Mouse (Mus musculus): ENCODE measurements around the gene Inafm2.

Inafm2 gene

DNA sequence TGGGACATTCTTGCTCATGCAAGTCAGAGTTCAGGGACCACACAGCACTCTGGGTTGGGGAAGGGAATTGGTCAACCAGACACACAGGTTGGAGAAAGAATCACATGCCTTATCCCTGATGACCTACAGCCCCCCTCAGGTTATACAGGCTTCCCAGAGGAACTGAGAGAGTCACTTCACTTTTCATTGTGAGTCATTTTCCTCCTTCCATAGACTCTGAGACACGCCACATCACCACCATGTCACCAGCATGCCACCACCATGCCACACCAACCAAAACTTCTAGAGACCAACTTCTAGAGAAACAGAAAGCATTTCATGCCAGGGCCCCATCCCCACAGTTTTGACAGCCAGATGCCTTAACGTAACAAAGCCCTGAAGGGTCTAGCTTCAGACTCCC lies 18.7 kb upstream of the Inafm2 start:
- no peak for DNase-seq

DNA sequence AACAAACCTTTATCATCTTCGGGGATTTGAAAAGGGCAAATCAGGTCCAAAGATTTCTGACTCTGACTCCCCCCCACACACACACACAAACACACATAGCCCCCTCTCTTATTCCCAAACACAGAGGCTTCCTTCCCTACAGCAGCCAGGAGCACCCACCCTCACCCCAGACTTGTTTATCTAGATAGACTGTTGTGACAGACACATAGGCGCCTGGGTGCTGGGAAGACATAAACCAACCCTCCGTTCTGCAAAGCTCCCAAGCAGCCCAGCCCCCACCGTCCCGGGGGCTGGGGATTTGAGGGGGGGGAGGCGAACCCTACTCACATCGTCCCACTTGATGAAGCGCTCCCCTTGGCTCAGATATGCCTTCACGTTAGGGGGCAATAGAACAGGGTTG lies 17.6 kb upstream of the Inafm2 start:
- no peak for DNase-seq

DNA sequence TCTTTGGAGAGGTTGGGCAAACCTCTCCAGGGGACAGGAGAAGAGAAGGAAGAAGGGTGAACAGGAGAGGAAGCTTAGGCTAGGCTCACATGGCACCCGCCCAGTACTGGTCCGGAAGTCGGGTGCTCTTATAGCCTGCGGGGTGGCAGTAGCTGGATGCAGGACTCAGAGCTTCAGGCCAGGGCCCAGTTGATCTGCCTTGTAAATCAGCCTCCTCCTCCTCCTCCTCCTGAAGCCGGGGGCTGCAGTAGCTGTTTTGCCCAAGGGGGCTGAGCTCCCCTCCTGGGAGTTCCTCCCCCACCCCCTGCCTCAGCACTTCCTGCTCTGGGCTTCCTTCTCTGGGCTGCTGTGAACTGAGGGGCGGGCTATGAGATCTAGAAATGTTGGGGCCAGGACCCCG lies 17.2 kb upstream of the Inafm2 start, which contains the start of gene Plcb2:
Gene Plcb2, minus strand, starts transcription at position 102 of the 400 bp plus-strand sequence.
- DNase-seq, result no peak

DNA sequence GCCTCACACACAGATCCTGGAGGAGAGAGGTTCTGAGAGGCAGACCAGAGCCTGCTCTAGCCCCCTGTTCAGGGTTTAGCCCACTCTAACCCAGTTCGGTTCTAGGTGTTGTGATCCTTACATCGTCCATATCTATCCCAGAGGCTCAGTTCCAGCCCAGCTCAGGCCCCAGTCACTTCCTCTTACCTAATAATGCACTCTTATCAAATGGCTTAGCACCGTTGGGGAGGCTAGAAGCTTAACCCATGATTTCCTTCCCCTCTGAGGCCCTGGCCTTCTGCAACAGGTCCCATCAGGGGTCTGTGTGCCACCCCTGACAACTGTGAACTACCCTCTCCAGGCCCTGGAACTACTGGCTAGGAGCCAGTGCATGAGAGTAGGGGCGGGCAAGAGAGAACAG lies 16.4 kb upstream of the Inafm2 start:
- DNase-seq, result no peak

DNA sequence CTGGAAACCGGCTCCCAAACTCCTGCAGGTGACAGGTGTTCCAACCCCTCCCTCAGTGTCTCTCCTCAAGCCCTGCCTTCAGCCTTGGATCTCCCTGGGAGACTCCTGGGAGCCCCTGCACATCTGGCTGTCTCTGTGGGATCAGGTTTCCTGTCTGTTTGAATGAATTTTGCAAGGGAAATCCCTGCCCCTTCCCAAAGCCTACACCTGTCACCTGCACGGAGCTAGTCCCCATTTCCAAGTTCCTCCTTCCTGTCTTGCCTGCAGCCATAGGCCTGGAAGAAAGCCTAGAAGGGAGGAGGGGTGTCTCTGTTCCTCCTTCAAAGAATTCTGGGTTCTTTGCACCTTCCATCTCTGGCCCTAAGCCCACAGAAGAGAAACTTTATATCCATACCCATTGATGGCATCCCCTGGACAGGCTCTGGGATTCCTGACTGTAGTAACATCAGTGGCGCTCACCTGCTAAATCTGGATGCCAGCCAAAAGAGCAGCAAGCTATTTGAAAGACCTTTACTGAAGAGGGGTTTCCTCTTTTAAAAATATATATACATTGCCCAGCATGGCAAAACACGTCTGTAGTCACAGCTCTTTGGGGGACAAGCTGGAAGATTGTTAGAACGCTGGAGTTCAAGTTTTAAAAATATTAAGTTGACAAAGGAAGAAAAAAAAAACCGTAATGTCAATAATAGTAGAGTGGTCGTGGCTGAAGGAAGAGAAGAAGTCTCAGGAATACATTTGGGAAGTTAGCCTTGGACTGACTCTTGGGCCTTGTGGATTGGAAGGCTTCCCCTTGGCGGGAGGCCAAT lies 15.5 kb upstream of the Inafm2 start:
- DNase-seq, result no peak

DNA sequence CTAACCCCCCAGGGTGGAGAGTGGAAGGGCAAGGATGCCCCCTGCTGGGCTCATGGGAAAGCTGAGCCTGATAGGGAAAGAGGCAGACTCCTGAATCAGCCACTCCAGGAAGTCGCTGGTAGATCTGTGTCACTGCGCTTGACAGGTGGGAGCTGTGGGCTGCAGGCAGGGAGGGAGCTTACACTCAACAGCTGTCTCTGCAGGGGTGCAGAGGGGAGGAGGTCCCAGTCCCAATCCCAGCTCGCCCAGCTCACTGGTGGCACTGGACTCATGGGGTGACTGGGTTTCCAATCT lies 15.0 kb upstream of the Inafm2 start:
- peak in 1 of 2 experiments; percentile 29 for DNase-seq

DNA sequence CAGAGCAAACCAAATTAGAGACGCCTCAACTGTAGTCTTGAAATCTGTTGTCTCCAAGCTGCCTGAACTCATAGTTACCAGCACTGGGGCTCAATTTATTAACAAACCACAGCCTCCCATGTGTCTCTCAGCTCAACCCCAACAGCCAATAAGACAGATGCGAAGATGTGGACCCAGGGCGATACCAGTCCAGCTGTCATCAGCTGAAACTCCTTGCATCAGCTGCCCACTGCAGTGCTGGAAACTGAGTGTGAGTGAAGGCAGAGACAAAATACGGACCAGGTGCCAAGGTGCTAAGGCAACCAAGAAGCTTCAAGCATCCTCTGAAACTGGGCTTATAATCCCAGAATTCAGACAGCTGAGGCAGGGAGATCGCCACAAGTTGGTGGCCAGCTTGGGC lies 13.6 kb upstream of the Inafm2 start:
- DNase-seq, result no peak

DNA sequence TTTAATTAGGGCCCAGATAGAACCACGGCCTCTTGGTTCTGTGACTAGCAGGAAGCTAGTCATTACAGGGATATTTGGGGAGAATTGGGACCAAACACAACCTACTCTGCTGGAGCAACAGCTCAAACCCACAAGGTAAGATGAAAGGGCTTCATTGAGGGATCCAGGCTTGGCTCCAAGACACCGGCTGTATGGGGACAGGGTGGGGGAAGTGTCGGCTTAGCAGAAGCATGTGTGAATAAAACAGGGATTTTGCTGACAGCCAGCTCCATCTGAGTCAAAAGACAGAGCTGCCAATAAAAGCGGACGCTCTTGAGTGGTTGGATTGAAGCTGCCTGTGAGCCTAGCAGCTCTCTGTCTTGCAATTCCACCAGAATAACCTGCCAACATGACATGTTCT lies 12.2 kb upstream of the Inafm2 start:
- no peak for DNase-seq

DNA sequence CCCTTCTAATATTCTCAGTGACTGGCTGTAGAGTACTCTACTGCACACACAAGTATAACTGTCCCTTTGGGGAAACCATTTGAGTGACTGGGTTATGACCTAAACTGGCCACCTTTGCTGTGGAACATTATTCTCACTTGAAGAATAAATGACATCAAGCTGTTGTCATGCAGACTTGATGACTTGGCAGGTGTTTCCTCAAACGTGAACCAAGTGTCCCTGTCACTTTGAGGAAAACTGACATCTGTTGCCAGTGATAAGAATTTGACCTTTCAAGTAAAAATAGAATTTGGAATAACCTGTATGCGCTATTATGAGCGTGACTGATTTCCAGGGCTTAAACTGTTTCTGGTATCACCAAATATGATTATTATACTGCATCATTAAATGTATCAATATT lies 5.2 kb upstream of the Inafm2 start:
- DNase-seq, result no peak

DNA sequence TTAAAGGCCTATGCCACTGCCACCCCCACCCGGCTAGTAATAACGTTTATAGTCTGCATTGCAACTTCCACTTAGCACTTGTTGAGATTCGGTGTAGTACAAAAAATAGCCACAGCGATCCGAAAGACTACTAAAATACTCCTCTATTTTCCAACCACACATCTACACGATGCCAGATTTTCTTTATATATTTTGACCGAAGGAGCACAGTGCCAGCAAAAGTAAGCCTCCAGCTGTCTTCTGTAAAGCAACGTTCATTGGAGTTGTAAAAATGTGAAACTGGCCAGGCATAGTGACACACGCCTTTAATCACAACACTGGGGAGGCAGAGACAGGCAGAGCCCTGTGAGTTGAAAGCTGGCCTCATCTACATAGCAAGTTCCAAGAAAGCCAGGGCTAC lies 4.4 kb upstream of the Inafm2 start:
- DNase-seq, result no peak

DNA sequence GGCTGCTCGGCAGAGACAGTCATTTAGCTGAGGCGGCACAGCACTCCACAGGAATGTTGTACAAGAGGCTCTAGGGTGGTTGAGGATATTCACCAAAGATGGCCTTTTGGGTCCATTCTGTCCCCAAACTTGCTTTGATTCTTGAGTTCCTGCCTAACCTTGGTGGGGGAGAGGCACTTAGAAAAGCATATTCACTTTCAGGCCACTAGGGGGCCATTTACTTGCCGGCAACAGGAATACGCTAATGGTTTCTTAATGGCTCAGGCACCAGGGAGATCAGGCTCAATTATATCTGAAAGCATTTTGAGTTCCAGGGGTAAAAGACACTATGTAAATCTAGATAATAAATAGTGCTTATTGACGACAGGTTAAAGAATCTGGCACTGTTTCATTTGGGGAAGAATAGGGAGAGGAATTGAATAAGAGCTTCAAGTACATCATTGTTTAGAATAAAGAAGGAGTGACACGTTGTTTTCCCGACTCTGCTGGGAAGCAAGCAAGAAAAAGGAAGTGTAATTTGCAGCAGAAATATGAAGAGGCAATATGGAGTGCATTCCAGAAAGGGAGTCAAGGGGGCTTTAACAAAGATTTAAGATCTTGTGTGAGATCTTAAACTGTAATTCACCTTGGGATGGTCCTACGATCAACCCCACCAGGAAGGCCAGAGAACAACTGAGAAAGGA lies 2.2 kb upstream of the Inafm2 start:
- DNase-seq, result peak in 1 of 2 experiments; percentile 50

DNA sequence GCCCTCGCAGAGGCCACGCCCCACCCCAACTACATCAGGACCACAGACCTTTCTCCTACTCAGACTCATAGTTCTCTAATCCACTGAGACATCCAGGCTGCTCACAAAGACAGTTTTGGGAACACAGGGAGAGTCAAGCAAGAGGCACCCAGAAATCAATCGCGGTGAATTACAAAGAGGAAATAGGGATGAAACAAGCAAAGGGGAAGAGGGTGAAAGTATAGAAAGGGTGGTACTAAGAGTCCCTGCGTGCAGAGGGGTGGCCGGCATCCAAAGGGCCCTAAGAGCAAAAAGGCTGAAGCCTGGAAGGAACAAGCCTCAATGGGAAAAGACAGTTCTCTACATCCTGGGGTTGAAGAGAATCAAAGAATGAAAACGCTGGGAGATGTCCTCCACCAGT lies 937 bp upstream of the Inafm2 start:
- no peak for DNase-seq

DNA sequence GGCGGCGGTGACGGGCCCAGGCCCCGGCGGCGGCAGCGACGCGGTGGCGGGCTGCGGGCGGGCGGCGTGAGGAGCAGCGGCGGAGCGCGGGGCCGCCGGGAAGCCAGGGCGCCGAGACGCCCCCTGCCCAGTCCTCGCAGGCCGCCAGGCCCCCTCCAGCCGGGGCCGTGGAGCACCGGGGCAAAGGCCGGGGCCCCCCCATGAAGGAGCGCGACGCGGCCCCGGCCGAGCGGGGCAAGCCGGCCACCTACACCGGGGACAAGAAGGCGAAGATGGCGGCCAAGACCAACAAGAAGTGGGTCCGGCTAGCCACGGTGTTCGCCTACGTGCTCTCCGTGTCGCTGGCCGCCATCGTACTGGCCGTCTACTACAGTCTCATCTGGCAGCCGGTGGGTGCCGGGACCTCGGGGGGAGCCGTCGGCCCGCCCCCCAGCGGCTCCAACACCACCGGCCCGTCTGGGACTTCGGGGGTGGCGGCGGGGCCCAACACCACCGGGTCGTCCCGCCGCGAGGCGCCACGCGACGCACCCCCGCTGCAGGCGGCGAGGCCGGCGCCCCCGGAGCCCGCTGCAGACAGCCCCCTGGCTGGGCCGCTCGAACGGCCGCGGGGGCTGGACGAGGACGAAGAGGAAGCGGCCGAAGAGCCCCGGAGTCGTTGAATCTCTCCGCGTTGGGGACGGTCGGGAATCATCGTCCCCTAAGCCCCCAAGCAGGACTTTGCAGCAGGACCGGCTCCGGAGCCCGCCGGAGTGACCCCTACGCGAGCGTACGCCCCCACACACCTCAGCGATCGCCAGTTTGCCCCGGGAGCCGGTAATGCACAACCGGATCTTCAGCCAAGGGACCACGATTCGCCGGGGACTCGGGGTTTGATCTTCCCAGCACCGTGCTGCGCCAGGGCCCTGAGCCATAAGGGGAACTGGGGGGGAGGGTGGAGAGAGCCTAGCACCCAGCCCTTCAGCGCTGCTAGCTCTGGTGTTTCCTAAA lies 650 bp downstream of the Inafm2 start:
- DNase-seq, result peak; percentile 47 to 54

DNA sequence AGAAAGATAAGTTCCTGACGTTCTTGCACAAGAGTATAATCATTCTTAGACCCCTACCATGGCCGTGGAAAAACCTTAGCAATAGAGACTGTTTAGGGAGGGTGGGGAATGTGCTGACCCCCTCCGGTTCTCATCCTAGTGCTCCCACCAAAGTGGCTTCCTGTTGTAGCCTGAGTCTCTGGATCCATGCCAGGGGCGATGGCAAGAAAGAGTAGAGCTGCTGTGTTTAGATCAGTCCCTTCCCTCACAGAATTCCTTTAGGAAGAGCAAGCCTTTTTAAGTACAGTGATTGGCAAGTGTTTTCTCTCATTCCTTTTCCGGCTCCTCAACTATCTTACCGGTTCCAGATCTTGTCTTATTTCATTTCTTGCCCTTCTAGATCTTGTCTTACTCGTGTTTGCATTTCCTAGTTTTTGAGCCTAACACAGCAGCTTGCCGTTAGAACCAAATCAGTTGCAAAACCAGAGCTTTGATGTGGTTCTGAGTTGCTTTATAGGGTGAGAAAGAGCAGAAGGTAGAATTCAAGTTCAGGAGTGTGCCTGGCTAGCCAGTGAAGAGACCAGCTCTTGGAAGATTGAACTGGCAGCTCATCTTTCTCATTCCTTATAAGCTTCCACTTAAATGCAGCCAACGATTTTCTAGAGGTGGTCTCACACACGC lies 1.9 kb downstream of the Inafm2 start:
- DNase-seq, result peak; percentile 49 to 50

DNA sequence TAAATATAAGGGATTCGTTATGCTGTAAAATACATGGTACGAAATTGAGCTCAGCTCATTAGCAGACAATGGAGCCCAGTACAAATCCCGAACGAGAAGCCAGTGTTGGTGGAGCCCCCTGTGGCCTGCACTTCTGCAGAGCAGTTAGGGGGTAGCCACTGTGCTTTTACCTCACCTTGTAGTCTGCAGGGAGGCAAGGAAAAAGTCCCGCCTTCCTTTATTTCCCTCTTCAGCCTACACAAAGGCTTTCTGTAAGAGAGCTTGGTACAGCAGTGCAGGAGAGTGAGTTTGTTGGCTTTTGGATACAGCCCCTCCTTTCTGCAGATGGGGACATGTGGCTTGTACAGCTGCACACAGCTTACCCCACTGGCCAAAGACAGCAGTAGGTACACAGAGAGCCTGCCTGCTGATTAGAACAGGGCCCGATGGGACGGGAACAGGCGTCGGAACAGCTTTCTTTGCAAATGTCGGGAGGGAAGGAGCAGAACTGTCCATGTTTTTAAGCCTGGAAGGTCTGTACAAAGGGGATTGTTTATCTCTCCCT lies 3.9 kb downstream of the Inafm2 start:
- DNase-seq, result no peak

DNA sequence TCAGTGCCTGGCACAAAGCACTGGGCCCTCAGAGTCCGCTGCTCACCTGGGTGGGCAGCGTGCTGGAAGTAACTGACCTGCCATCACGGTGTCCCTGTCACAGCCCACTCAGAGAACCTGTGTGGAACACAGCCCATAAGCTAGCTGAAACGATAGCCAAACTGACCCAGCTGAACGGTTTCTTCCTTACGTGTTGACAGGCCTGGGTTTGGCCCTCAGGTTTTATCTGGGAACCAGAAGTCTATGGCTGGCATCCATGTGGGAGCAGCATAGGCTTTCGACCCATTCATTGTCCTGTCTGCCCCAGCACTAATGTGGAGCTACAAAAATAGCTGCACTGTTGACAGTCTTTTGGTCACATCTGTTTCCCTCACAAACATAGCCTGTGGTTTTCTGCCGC lies 4.9 kb downstream of the Inafm2 start:
- no peak for DNase-seq

DNA sequence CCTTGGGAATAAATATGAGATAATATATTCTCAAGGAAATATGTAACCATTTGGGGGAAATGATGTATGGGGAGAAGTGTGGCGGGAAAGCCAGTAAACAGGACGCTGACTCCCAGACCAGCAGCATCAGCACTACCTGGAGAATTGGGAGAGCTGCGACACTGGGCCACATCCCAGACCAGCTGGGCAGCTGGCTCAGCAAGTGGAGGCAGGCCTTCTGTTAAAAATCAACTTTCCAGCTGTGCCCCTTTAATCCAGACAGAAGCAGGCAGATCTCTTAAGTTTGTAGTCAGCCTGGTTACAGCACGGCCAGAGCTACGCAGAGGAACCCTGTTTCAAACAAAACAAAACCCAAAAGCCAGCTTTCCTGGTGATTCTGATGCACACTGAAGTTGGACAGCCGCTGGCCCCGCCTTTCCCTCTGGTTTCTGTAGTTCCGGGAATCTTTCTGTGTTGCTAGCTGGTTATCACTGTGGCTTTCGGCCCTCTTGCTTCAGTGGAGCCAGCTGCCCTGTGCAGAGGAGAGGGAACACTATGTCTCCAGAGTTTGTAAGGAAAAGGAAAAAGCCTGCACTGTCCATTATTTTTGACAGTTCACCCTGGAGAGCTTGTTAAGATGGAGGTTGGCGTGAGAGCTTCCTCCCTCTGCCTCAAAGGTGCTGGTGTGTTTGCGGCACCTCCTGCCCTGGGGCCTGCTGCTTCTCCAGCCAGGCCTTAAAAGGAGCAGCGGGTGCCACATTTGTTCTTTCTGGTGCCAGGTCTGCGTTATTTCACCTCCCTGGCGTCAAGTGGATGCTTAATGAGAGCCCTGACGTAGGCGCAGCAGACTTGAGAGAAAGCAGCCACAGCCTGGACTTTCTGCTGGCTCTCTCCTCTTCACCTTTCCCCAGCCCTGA lies 6.6 kb downstream of the Inafm2 start:
- no peak for DNase-seq

DNA sequence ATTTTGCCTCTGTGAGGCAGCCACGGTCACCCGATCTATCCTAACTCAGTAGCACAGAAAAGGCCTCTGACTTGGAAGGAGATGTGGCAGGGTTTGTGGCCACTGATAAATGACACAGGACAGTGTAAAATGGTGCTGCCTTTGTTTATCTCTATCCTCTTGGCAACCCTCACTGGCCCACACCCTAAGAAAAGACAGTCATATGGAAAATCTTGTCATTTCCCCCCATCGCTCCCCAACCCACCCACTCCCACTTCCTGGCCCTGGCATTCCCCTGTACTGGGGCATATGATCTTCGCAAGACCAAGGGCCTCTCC lies 7.2 kb downstream of the Inafm2 start:
- no peak for DNase-seq

DNA sequence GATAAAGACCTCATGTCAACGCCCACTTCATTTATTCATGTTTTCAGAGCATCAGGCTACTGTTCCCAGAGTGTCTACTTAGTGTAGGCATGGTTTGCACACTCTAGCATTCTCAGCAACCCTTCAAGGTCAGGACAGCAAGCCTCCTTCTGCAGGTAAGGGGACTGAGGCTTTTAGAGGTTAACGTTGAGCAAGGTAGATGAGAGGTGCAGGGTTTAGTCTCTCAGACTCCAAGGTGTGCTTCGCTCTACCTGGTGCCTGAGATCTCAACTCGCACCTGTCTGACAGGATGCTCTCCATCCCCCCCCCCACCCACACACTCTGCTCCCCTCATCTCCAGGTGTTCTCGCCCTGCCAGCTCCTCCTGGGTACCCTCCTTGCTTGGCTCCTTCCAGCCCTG lies 8.6 kb downstream of the Inafm2 start:
- no peak for DNase-seq

DNA sequence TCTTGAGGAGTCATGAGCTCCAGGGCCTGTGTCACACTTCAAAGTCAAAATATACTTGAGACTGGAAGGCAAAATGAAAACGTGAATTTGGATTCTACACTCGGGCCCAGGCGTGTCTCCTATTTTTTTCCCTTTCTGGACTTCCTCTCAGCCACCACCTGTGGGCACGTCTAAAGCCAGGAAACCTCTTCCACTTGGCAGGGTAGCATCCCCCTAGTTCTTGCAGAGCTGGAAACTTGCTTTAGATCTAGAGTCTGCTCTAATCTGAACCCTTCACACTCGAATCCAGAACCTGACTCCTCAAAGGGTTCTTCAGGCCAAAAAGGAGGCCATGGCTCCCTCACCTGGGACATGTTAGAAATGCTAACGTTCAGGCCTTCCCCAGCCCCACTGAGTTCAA lies 9.8 kb downstream of the Inafm2 start:
- no peak for DNase-seq

DNA sequence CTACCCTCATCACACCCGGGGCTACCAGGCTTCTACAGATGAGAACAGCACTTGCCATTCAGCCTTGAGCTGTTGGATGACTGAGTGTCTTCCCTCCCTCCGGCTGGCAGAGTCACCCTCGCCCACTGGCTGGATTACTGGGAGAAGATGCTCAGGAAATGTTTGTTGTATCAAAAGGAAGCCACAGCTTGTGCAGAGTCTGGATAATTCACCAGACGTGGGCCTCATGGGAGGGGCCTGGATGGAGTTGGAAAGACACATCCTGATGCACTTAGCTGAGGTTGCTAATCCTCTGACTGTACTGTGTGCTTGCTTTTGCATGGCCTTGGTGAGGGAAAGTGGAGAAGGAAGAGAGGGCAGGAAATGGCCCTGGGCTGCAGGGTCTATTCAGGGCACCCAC lies 10.5 kb downstream of the Inafm2 start:
- no peak for DNase-seq

DNA sequence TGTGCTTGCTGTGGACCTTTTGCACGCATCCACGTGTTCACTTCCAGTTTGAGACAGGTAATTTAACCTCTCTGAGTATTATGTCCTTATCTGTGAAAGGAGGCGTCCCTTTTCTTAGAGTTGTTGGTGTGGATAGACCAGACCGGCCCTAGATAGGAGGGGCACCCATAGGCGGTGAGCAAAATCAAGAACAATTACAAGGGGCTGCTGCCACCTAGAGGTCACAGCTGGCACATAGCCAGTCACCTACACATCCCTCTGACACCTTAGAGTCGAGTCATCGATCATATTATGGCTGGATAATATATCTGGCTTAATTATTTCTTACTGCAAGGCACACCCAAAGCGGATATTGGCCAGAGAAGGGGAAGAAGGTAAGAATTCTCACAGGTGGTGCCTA lies 14.3 kb downstream of the Inafm2 start:
- peak in 1 of 2 experiments; percentile 44 for DNase-seq
